In genomic region chr12:29750604-29751128, GRCm38 (mm10) we compare ENCODE assay signal across 23 mouse cellular contexts.
A peak's percentile ranks its signal among the peaks of the same experiment; 100 is the strongest.
DNase-seq lines count a peak whose midpoint lies in the region; ATAC-seq and TF ChIP-seq lines count a peak whose summit lies in the region.
"Had no signal": no experiment of that assay in that cellular context is flagged by ENCODE, and none has a peak within 500 bp of the region (broad histone marks: within the 10 kb centered on the region; RNA-seq: fewer than 3 reads in every experiment).

No protein-coding gene starts in this region.

- 53% methylated on average over 4 of the region's 4 CpGs for whole genome bisulfite sequencing in forebrain, embryonic 15.5 days
- WGBS in forebrain, embryonic 12.5 days: 67% methylated on average over 4 of the region's 4 CpGs
- WGBS in midbrain, embryonic 14.5 days: 54% methylated on average over 4 of the region's 4 CpGs
- 88% methylated on average over 4 of the region's 4 CpGs for WGBS in midbrain, embryonic 10.5 days
- 83% methylated on average over 4 of the region's 4 CpGs for WGBS in kidney, embryonic 15.5 days

- no peak for TF ChIP-seq POLR2A in brain, embryonic 14.5 days (IDR thresholded peaks at IDR 0.05; ENCODE audit: borderline replicate concordance, extremely low read depth, insufficient read depth, insufficient read length, poor library complexity, severe bottlenecking)

- H3K27me3 ChIP-seq in forebrain, embryonic 15.5 days: no peaks in the 10 kb centered on the region
- no peaks in the 10 kb centered on the region for H3K27me3 ChIP-seq in forebrain, embryonic 12.5 days
- H3K27me3 ChIP-seq in midbrain, embryonic 14.5 days (ENCODE audit: control insufficient read depth, insufficient read depth, low read length): no peaks in the 10 kb centered on the region
- no peaks in the 10 kb centered on the region for H3K27me3 ChIP-seq in midbrain, embryonic 10.5 days (ENCODE audit: low read depth, poor library complexity, severe bottlenecking)
- H3K27me3 ChIP-seq in kidney, embryonic 15.5 days: no peaks in the 10 kb centered on the region
- H3K27me3 ChIP-seq: embryonic facial prominence, embryonic 13.5 days; heart, embryonic 15.5 days; intestine, embryonic 15.5 days had no signal

- peak; percentile 41; the same call in 1 of the 2 replicates for ATAC-seq in forebrain, embryonic 15.5 days (replicated peaks)
- ATAC-seq in forebrain, embryonic 12.5 days (ENCODE audit: low FRiP score): no peak
- no peak for ATAC-seq in midbrain, embryonic 14.5 days (ENCODE audit: low FRiP score, low TSS enrichment)
- ATAC-seq in kidney, embryonic 15.5 days (replicated peaks; ENCODE audit: low FRiP score): no peak
- ATAC-seq: CD4-positive, CD25-positive, alpha-beta regulatory T cell, adult 4 months; intestine, embryonic 15.5 days had no signal

- DNase-seq in midbrain, embryonic 14.5 days: no peak
- DNase-seq in midbrain, embryonic 10.5 days (ENCODE audit: low spot score): no peak
- peak; percentile 47 for DNase-seq in brain, embryonic 14.5 days (ENCODE audit: low read depth)
- no peak for DNase-seq in heart, postnatal 36 days
- DNase-seq: adrenal gland, adult 8-10 months; adrenal gland, postnatal 36 days; cerebellum, adult 11-12 months; cerebellum, adult 9-10 months; cerebellum, postnatal 25 days; gastrocnemius, postnatal 14 days; heart, adult 2 months; heart, postnatal 14 days had no signal

- H3K4me3 ChIP-seq in forebrain, embryonic 15.5 days: no peak overlapping the region
- H3K4me3 ChIP-seq in forebrain, embryonic 12.5 days (replicated peaks): no peak overlapping the region
- no peak overlapping the region for H3K4me3 ChIP-seq in midbrain, embryonic 14.5 days (replicated peaks; ENCODE audit: low read depth, low read length)
- no peak overlapping the region for H3K4me3 ChIP-seq in midbrain, embryonic 10.5 days
- H3K4me3 ChIP-seq in kidney, embryonic 15.5 days (replicated peaks): no peak overlapping the region
- H3K4me3 ChIP-seq: embryonic facial prominence, embryonic 13.5 days; heart, adult 2 months; heart, embryonic 15.5 days; hindbrain, embryonic 10.5 days; intestine, embryonic 15.5 days had no signal

- no peak overlapping the region for H3K4me2 ChIP-seq in forebrain, embryonic 15.5 days (replicated peaks)
- no peak overlapping the region for H3K4me2 ChIP-seq in forebrain, embryonic 12.5 days
- no peak overlapping the region for H3K4me2 ChIP-seq in midbrain, embryonic 14.5 days (ENCODE audit: low read length)
- H3K4me2 ChIP-seq in kidney, embryonic 15.5 days: no peak overlapping the region
- H3K4me2 ChIP-seq: embryonic facial prominence, embryonic 13.5 days; heart, embryonic 11.5 days; heart, embryonic 15.5 days; hindbrain, embryonic 14.5 days; intestine, embryonic 15.5 days had no signal

- peak overlapping the region; percentile 51 for H3K27ac ChIP-seq in forebrain, embryonic 15.5 days (replicated peaks)
- H3K27ac ChIP-seq in forebrain, embryonic 12.5 days: no peak overlapping the region
- H3K27ac ChIP-seq in midbrain, embryonic 14.5 days (replicated peaks; ENCODE audit: low read depth, low read length): peak overlapping the region; percentile 41; the same call in 1 of the 2 replicates
- H3K27ac ChIP-seq in midbrain, embryonic 10.5 days (replicated peaks): no peak overlapping the region
- no peak overlapping the region for H3K27ac ChIP-seq in kidney, embryonic 15.5 days
- H3K27ac ChIP-seq: embryonic facial prominence, embryonic 13.5 days; heart, adult 2 months; heart, embryonic 15.5 days; hindbrain, embryonic 10.5 days; intestine, embryonic 15.5 days had no signal

- no peak overlapping the region for H3K9ac ChIP-seq in forebrain, embryonic 15.5 days (replicated peaks)
- no peak overlapping the region for H3K9ac ChIP-seq in forebrain, embryonic 12.5 days
- H3K9ac ChIP-seq in midbrain, embryonic 14.5 days (replicated peaks; ENCODE audit: low read length): no peak overlapping the region
- no peak overlapping the region for H3K9ac ChIP-seq in kidney, embryonic 15.5 days
- H3K9ac ChIP-seq: embryonic facial prominence, embryonic 13.5 days; heart, embryonic 15.5 days; hindbrain, embryonic 14.5 days; intestine, embryonic 15.5 days had no signal

- H3K4me1 ChIP-seq in forebrain, embryonic 15.5 days: peaks cover 38% of the 10 kb centered on the region
- H3K4me1 ChIP-seq in forebrain, embryonic 12.5 days: no peaks in the 10 kb centered on the region
- peaks cover 6% of the 10 kb centered on the region for H3K4me1 ChIP-seq in midbrain, embryonic 14.5 days (ENCODE audit: control insufficient read depth, insufficient read depth, low read length)
- no peaks in the 10 kb centered on the region for H3K4me1 ChIP-seq in midbrain, embryonic 10.5 days
- H3K4me1 ChIP-seq in kidney, embryonic 15.5 days: no peaks in the 10 kb centered on the region
- H3K4me1 ChIP-seq: embryonic facial prominence, embryonic 13.5 days; heart, embryonic 15.5 days; hindbrain, embryonic 10.5 days; intestine, embryonic 15.5 days had no signal

- H3K36me3 ChIP-seq in forebrain, embryonic 15.5 days: no peaks in the 10 kb centered on the region
- no peaks in the 10 kb centered on the region for H3K36me3 ChIP-seq in forebrain, embryonic 12.5 days (replicated peaks)
- no peaks in the 10 kb centered on the region for H3K36me3 ChIP-seq in midbrain, embryonic 14.5 days (ENCODE audit: control insufficient read depth, insufficient read depth, low read length)
- no peaks in the 10 kb centered on the region for H3K36me3 ChIP-seq in midbrain, embryonic 10.5 days
- no peaks in the 10 kb centered on the region for H3K36me3 ChIP-seq in kidney, embryonic 15.5 days
- H3K36me3 ChIP-seq: embryonic facial prominence, embryonic 13.5 days; G1E; heart, embryonic 15.5 days; hindbrain, embryonic 10.5 days; intestine, embryonic 15.5 days had no signal

- intact Hi-C loops in heart, postnatal 36 days (cut with DNase I): no loop called here

- no peak for TF ChIP-seq CTCF in brain, embryonic 14.5 days (IDR thresholded peaks at IDR 0.05; ENCODE audit: borderline replicate concordance, extremely low read depth, insufficient read depth, insufficient read length)

- H3K9me3 ChIP-seq in forebrain, embryonic 15.5 days: no peaks in the 10 kb centered on the region
- no peaks in the 10 kb centered on the region for H3K9me3 ChIP-seq in forebrain, embryonic 12.5 days
- H3K9me3 ChIP-seq in midbrain, embryonic 14.5 days (ENCODE audit: control insufficient read depth, low read length): no peaks in the 10 kb centered on the region
- H3K9me3 ChIP-seq in midbrain, embryonic 10.5 days (replicated peaks): no peaks in the 10 kb centered on the region
- no peaks in the 10 kb centered on the region for H3K9me3 ChIP-seq in kidney, embryonic 15.5 days (replicated peaks)
- H3K9me3 ChIP-seq: embryonic facial prominence, embryonic 13.5 days; heart, embryonic 15.5 days; hindbrain, embryonic 10.5 days; intestine, embryonic 15.5 days had no signal

Comparison
In these comparisons a context has a peak if more than half of its experiments do, and no peak if none do; other contexts are left out.
1. H3K27ac ChIP-seq: peak in forebrain, embryonic 15.5 days (single experiment) and midbrain, embryonic 14.5 days (single experiment); none in forebrain, embryonic 12.5 days (single experiment), midbrain, embryonic 10.5 days (single experiment) and kidney, embryonic 15.5 days (single experiment).